Mouse (Mus musculus) mouse embryonic stem cell (cell line): Measurements from ENCODE around the gene Ntrk3.

Experiments used
- in situ Hi-C, 2 experiments: fragments of 300-500 bp; cut with MboI; formaldehyde crosslinking; loops; 1 replicate in 1 of 2; 3 replicates in 1 of 2; pipeline ENCODE4 v1.14.3; 2019 to 2020; ENCODE audit warnings: low sequenced_read_pairs in 2 of 2, low pct_unique_long_range_greater_than_20kb in 1 of 2, mixed read lengths in 1 of 2; ENCODE audit not compliant: unreplicated experiment in 1 of 2

The Ntrk3 gene

DNA sequence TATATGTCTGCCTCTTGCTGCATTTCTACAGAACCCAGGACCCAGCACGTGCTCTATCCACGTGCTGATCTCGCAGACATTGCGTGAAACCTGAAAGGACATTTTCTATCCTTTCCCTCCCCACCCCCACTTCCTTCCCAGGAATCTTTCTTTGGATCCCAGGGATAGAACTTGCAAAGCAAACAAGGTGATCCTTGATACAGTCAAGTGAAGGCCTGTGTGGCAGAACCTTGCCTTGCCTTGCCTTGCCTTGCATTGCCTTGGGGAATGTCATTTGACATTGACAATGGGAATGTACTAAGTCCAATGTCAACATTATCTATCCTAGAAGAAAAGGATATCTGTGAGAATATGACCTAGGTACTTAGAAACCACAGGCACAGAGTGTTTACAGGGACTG is 144.9 kb downstream of the Ntrk3 start:
- in situ Hi-C loops = loop anchor here (10.0 to 25.0 kb wide), 2 partner anchors 294 to 302 kb away; partner anchors contain the start of gene Aen (in 2 of the 2)

- in situ Hi-C loops = loop anchor here (10.0 to 25.0 kb wide), 2 partner anchors 295 to 303 kb away; partner anchors contain the start of gene Aen (in 2 of the 2)
Measured at GRCm38 (mm10) chr7:78592172-78592571, 145.6 kb downstream of the Ntrk3 start.

GRCm38 (mm10) chr7:78589766-78590165 is 148.0 kb downstream of the Ntrk3 start:
- in situ Hi-C loops = loop anchor here (10.0 to 25.0 kb wide), 3 partner anchors 175 to 305 kb away; partner anchors contain the start of gene Aen (in 2 of the 2)

- in situ Hi-C loops = loop anchor here (10.0 to 25.0 kb wide), 2 partner anchors 178 to 301 kb away; partner anchors contain the start of gene Aen (in 1 of the 2)
Measured at GRCm38 (mm10) chr7:78586800-78587199, 151.0 kb downstream of the Ntrk3 start.

DNA sequence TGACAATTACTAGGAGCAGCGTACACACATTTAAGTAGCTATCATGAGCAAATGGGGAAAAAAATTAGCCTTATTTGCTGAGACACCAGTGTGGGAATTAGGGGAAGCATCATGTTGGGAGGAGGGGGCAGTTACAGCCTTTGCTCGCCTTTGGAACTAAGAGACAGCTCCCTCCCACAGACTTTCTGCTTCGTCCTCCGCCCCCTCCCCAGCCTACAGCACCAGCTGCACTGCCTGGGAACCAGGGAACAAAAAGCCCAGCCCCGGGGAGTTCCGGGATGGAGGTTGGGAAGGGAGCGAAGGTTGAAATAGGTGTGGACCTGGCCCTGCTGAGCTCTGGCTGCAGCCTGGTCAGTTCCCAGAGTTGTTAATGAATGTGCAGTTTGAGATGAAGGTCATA is 151.9 kb downstream of the Ntrk3 start:
- in situ Hi-C loops = loop anchor here (10.0 to 25.0 kb wide), 2 partner anchors 179 to 301 kb away; partner anchors contain the start of gene Aen (in 1 of the 2)

DNA sequence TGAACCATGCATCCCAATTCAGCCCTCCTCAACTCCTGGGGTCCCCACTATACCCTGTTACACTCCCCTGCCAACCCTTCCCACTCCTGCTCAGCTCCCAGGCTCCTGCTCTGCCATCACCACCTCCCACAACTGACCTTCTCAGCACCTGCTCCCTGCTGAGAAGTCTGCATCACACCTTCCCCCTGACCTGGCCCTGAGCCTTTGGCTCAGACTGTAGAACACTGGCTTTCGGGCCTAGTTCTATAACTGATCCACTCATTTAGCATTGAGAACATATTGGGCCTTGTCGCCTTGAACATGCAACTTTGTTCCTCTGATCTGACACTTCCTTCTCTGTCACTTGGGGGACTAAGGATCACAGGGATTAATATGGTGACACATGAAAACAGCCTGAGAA is 152.9 kb downstream of the Ntrk3 start:
- in situ Hi-C loops = loop anchor here (10.0 to 25.0 kb wide), 2 partner anchors 180 to 302 kb away; partner anchors contain the start of gene Aen (in 1 of the 2)

GRCm38 (mm10) chr7:78584499-78584898 is 153.3 kb downstream of the Ntrk3 start:
- in situ Hi-C loops = loop anchor here (10.0 to 25.0 kb wide), 2 partner anchors 180 to 303 kb away; partner anchors contain the start of gene Aen (in 1 of the 2)

DNA sequence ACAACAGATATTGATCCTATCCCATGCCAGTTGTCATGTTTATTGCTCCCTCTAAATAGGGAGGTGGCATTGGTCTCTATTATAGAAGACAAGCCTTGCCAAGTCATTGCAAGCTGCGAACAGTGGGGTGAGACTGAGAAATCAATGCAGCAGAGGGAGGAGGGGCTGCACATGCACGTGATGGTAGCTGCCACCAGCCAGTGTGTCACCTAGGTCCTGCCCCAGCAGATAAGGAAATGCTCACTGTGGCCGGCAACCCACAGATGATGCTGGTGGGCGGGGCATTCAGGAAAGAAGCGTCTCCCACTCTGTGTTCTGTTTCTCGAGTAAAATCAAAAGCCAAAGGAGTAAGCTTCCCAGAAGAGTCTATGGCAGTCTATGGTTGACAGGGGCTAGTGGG is 154.1 kb downstream of the Ntrk3 start:
- in situ Hi-C loops = loop anchor here (10.0 to 25.0 kb wide), 2 partner anchors 181 to 304 kb away; partner anchors contain the start of gene Aen (in 1 of the 2)

DNA sequence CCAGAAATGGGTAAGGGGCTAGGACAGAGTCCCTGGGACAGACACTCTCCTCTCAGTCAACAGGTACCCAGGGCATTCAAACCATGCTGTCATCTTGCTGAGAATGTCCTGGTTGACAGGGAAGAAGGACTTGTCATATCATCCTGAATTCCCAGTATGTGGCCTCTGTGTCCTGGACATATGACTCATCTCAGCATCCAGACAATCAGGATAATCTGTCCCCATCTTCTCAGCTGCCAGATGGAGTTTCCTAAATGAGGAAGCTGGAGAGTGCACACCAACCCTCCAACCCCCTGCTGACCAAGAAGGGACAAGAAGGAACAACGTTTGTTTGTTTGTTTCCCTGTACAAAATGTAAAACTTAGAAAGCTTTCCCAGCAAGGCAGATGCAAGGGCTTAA is 156.5 kb downstream of the Ntrk3 start:
- in situ Hi-C loops = loop anchor here (10.0 to 25.0 kb wide), 2 partner anchors 183 to 306 kb away; partner anchors contain the start of gene Aen (in 1 of the 2)

DNA sequence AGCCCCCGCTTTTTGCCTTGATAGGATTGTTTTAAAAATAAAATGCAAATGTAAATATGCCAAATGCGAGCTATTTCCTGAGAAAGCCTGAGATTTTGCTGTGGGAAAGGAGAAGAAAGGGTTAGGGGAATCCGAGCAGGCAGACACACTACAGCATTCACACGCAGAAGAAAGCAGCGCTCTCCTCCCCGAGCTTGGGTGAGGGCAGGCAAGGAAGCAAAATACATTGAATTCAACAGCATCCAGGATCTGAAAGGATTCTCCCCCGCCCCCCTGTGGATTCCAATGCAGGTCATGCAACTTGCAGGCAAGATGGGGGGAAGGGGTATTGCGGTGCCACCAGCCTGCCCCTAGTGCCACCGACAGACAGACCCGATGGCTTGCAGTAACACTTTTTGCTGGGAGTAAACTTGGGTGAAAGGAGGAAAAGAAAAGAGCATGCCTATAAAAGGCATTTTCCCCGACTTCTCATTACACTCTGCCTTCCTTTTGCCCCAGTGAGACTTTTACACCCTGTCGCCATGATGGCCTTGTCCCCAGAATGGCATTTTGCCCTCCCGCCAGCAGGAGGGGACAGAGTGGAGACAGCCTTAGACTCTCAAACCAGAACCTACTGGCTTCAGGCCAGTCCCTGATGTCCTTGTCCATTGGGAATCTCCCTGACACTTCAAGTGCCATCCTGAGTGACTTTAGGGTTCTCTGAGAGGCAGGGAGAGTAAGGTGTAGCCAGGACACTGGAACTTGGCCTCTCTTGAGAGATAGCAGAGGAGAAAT is 158.2 kb downstream of the Ntrk3 start:
- in situ Hi-C loops = loop anchor here (10.0 to 25.0 kb wide), 2 partner anchors 185 to 308 kb away; partner anchors contain the start of gene Aen (in 1 of the 2)

GRCm38 (mm10) chr7:78578461-78579359 is 159.1 kb downstream of the Ntrk3 start:
- in situ Hi-C loops = loop anchor here in 1 of 2 experiments (25.0 kb wide), 1 partner anchor 309 kb away; the partner anchor contains the start of gene Aen

GRCm38 (mm10) chr7:78578111-78578460 is 159.7 kb downstream of the Ntrk3 start:
- in situ Hi-C loops = loop anchor here in 1 of 2 experiments (25.0 kb wide), 1 partner anchor 309 kb away; the partner anchor contains the start of gene Aen

GRCm38 (mm10) chr7:78577462-78578110 is 160.2 kb downstream of the Ntrk3 start:
- in situ Hi-C loops = loop anchor here in 1 of 2 experiments (25.0 kb wide), 1 partner anchor 310 kb away; the partner anchor contains the start of gene Aen

DNA sequence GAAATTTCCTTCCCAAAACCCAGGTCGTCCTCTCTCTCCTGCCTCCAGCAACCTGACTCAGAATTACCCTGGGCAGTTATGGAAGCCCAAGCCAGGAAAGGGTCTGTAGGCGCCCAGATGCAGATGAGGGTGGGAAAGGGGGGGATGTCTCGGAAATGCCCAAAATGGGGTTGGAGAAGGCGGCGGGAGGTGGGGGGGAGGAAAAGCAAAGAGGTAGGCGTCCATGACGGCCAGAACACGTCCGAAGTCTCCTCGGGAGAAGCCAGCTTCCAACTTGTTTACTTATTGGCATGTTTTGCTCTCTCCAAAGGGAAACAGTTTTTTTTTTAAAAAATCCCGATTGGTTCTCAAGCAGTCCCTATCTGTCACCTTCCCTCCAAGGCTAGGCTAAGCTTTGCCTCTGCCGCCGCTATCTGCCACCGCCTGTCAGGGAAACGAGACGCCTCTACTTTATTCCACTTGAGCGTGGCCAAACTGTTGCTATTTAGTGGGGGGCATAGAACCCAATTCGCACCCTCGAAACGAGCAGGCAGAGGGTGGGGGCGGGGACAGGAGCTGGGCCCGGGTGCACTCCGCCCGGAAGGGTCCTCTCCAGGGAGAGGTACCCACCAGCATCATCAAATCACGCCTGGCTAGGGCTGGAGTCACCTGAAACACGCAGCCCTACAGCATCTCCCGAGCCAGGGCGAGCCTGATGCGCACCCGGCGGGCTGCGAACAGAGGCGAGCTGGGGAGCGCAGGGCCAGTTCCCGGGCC is 160.9 kb downstream of the Ntrk3 start:
- in situ Hi-C loops = loop anchor here in 1 of 2 experiments (25.0 kb wide), 1 partner anchor 310 kb away; the partner anchor contains the start of gene Aen

GRCm38 (mm10) chr7:78576169-78576568 is 161.6 kb downstream of the Ntrk3 start:
- in situ Hi-C loops = loop anchor here in 1 of 2 experiments (25.0 kb wide), 1 partner anchor 311 kb away; the partner anchor contains the start of gene Aen

DNA sequence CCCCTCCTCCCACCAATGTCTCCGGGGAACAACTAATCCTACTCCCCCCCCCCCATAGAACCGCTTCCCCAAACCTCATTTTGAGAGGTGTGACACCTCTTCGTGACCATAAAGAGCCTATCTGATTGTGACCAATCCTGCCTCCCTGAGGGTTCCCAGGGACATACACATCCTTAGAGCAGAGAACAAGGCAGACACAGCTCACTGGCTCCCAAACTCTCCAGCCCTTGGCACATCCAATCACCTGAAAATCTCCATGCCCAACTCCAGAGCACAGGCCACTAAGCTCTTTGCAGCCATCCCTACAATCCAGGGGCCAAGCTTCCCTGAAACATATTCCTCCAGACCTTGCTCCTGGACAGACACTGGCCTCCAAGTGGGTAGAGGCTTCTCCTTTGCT is 162.3 kb downstream of the Ntrk3 start:
- in situ Hi-C loops = loop anchor here in 1 of 2 experiments (25.0 kb wide), 1 partner anchor 312 kb away; the partner anchor contains the start of gene Aen

DNA sequence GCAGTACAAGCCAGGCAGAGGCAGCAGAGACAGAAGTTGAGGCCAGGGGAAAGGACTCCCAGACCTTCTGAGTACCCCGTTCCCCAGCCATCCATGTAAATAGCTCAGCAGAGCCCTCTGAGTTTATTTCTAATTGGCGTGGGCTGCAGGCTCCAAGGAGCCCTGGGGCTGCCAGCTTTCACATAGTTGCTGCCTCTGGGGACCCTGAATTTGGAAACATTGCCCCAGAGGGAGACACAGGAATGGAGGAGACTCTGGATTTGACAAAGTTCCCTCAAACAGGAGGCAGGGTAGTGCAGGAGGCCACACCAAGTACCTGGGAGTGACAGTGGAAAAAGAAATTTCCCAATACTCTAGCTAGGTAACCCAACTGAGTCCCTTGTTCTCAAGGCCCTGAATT is 166.6 kb downstream of the Ntrk3 start:
- in situ Hi-C loops = no loop called here
